ENCODE assay signal across 17 mouse cellular contexts in genomic region chr5:30954065-30954464, GRCm38 (mm10). TPM values are rescaled to one million over a fixed set of nuclear protein-coding genes. Genes with fewer than 3 reads are reported as not detected.
A peak's percentile ranks its signal among the peaks of the same experiment; 100 is the strongest.
DNase-seq lines count a peak whose midpoint lies in the region; ATAC-seq and TF ChIP-seq lines count a peak whose summit lies in the region.
"Had no signal": no experiment of that assay in that cellular context is flagged by ENCODE, and none has a peak within 500 bp of the region (broad histone marks: within the 10 kb centered on the region; RNA-seq: fewer than 3 reads in every experiment).

No protein-coding gene starts in this region.

- H3K27me3 ChIP-seq in hindbrain, postnatal 0 days (ENCODE audit: insufficient read depth, low read length), result no peaks in the 10 kb centered on the region
- no peaks in the 10 kb centered on the region for H3K27me3 ChIP-seq in hindbrain, embryonic 10.5 days (ENCODE audit: insufficient read depth, poor library complexity, severe bottlenecking)
- H3K27me3 ChIP-seq in myocyte (ENCODE audit: control insufficient read depth, insufficient read depth, insufficient read length), result no peaks in the 10 kb centered on the region
- H3K27me3 ChIP-seq: heart, embryonic 12.5 days; hindbrain, embryonic 12.5 days had no signal

- TF ChIP-seq POLR2A in myocyte (IDR thresholded peaks at IDR 0.05; ENCODE audit: insufficient read length, low read depth), result no peak

- peaks cover 53% of the 10 kb centered on the region for H3K36me3 ChIP-seq in hindbrain, postnatal 0 days (ENCODE audit: insufficient read depth, low read length)
- H3K36me3 ChIP-seq in hindbrain, embryonic 10.5 days, result peaks cover 64% of the 10 kb centered on the region
- peaks cover 36% of the 10 kb centered on the region for H3K36me3 ChIP-seq in myocyte (ENCODE audit: control insufficient read depth, insufficient read depth)

- peaks cover 5% of the 10 kb centered on the region; the same call in 1 of the 2 replicates for H3K4me1 ChIP-seq in hindbrain, postnatal 0 days (ENCODE audit: insufficient read depth, low read length)
- H3K4me1 ChIP-seq in hindbrain, embryonic 10.5 days (replicated peaks), result peaks cover 38% of the 10 kb centered on the region

- H3K9ac ChIP-seq in hindbrain, postnatal 0 days (replicated peaks; ENCODE audit: low read length), result no peak overlapping the region
- H3K9ac ChIP-seq: heart, embryonic 12.5 days; hindbrain, embryonic 12.5 days had no signal

- no peak overlapping the region for H3K27ac ChIP-seq in hindbrain, postnatal 0 days
- no peak overlapping the region for H3K27ac ChIP-seq in hindbrain, embryonic 10.5 days
- H3K27ac ChIP-seq: embryonic facial prominence, embryonic 10.5 days; hindbrain, embryonic 12.5 days had no signal

- no peak for TF ChIP-seq CTCF in hindbrain, postnatal 0 days (IDR thresholded peaks at IDR 0.05; ENCODE audit: low read depth)

- H3ac ChIP-seq in myocyte (ENCODE audit: control insufficient read depth, insufficient read length), result no peak overlapping the region

- intact Hi-C loops in gastrocnemius, postnatal 14 days (cut with DNase I; ENCODE audit: low total_unique reads), result no loop called here

- no peak overlapping the region for H3K4me3 ChIP-seq in hindbrain, postnatal 0 days (ENCODE audit: low read length)
- no peak overlapping the region for H3K4me3 ChIP-seq in hindbrain, embryonic 10.5 days
- H3K4me3 ChIP-seq in myocyte, result no peak overlapping the region
- H3K4me3 ChIP-seq: heart, embryonic 12.5 days; hindbrain, embryonic 12.5 days had no signal

- H3K9me3 ChIP-seq in hindbrain, postnatal 0 days (ENCODE audit: low read length), result no peaks in the 10 kb centered on the region
- no peaks in the 10 kb centered on the region for H3K9me3 ChIP-seq in hindbrain, embryonic 10.5 days
- H3K9me3 ChIP-seq: embryonic facial prominence, embryonic 10.5 days; heart, embryonic 12.5 days; hindbrain, embryonic 12.5 days had no signal

- DNase-seq in cerebellum, adult 11 months, result peak; percentile 62
- no peak for DNase-seq in cerebellum, adult 8-10 months
- peak; percentile 44 for DNase-seq in hindbrain, postnatal 0 days (ENCODE audit: low spot score)
- no peak for DNase-seq in hindbrain, embryonic 10.5 days (ENCODE audit: low spot score)
- DNase-seq in cerebellum, postnatal 10 days, result peak; percentile 81 to 82
- DNase-seq in left cerebral cortex, adult 8-10 months (ENCODE audit: low spot score in 2 of 2), result no peak
- DNase-seq in gastrocnemius, postnatal 14 days, result no peak
- DNase-seq: adrenal gland, postnatal 10 days; B cell, adult 2 months; kidney, adult 18-20 months had no signal

- no peak overlapping the region for H3K4me2 ChIP-seq in hindbrain, postnatal 0 days (ENCODE audit: low read depth, low read length)
- H3K4me2 ChIP-seq in myocyte (ENCODE audit: low read depth), result no peak overlapping the region
- H3K4me2 ChIP-seq: heart, embryonic 12.5 days; hindbrain, embryonic 12.5 days had no signal

- no peak for ATAC-seq in hindbrain, postnatal 0 days
- ATAC-seq: forebrain, embryonic 14.5 days; hindbrain, embryonic 16.5 days had no signal

- H3K79me2 ChIP-seq in myocyte (ENCODE audit: control insufficient read depth, insufficient read depth), result peaks cover 36% of the 10 kb centered on the region

- 81% methylated on average over 6 of the region's 6 CpGs for WGBS in hindbrain, postnatal 0 days
- WGBS in hindbrain, embryonic 10.5 days, result 95% methylated on average over 6 of the region's 6 CpGs

TF ChIP-seq in myocyte, 11 proteins besides CTCF, POLR2A, EP300 and RAD21:
- no peak for TF ChIP-seq SRF (IDR thresholded peaks at IDR 0.05; ENCODE audit: control insufficient read depth, insufficient read length, low read depth)
- TF ChIP-seq POLR2AphosphoS2 (IDR thresholded peaks at IDR 0.05; ENCODE audit: insufficient read length, low read depth), result peak; percentile 40

RNA-seq across cellular contexts. Expression of gene Preb, which starts 6.1 kb away (rescaled TPM):
- 43.7 and 49.6 TPM in 2 replicates for total RNA-seq in hindbrain, postnatal 0 days (2014; rRNA removed)
- polyA plus RNA-seq in hindbrain, postnatal 0 days (2015; fragmentation: Nextera tagmentation; extraction: Ambion mirVana), result 104 and 106 TPM in 2 replicates
- 147 and 152 TPM in 2 replicates for polyA plus RNA-seq in hindbrain, embryonic 10.5 days (2016; fragmentation: Nextera tagmentation; extraction: Ambion mirVana)
- polyA plus RNA-seq in myocyte (2012; fragmentation: generic; extraction: Trizol), result 158 TPM
- 100 to 1,000 TPM; 114 to 135 (median 128) TPM for total RNA-seq in left cerebral cortex, adult 8-10 months (2022)
- 10 to 100 TPM; 77.5 to 90.5 TPM for total RNA-seq in gastrocnemius, postnatal 14 days (2021)

RNA-seq across cellular contexts. Expression of gene Cgref1, which starts 8.7 kb away (rescaled TPM):
- total RNA-seq in hindbrain, postnatal 0 days (2014; rRNA removed), result 114 and 153 TPM in 2 replicates
- polyA plus RNA-seq in hindbrain, postnatal 0 days (2015; fragmentation: Nextera tagmentation; extraction: Ambion mirVana), result 77.4 and 88.0 TPM in 2 replicates
- polyA plus RNA-seq in hindbrain, embryonic 10.5 days (2016; fragmentation: Nextera tagmentation; extraction: Ambion mirVana), result 3.7 and 6.7 TPM in 2 replicates
- 26.2 TPM for polyA plus RNA-seq in myocyte (2012; fragmentation: generic; extraction: Trizol)
- total RNA-seq in left cerebral cortex, adult 8-10 months (2022), result 10 to 100 TPM; 23.9 to 28.0 (median 27.1) TPM
- total RNA-seq in gastrocnemius, postnatal 14 days (2021), result 1 to 10 TPM; 4.5 to 7.7 TPM
- total RNA-seq: MEL had no signal

RNA-seq across cellular contexts. Expression of gene Tcf23, which starts 14.4 kb away (rescaled TPM):
- total RNA-seq in hindbrain, postnatal 0 days (2014; rRNA removed), result 0.04 TPM in 1 of 2 replicates, not detected in the other
- 0.06 TPM in 1 of 2 replicates, not detected in the other for polyA plus RNA-seq in hindbrain, postnatal 0 days (2015; fragmentation: Nextera tagmentation; extraction: Ambion mirVana)
- polyA plus RNA-seq in hindbrain, embryonic 10.5 days (2016; fragmentation: Nextera tagmentation; extraction: Ambion mirVana), result not detected in 2 replicates
- polyA plus RNA-seq in myocyte (2012; fragmentation: generic; extraction: Trizol), result 0.62 TPM
- total RNA-seq in left cerebral cortex, adult 8-10 months (2022), result under 1 TPM; 0.12 to 0.27 (median 0.16) TPM
- total RNA-seq in gastrocnemius, postnatal 14 days (2021), result under 1 TPM; 0.35 to 0.66 TPM
- polyA plus RNA-seq: embryonic facial prominence, embryonic 10.5 days; forebrain, embryonic 14.5 days; hindbrain, embryonic 12.5 days; hindbrain, embryonic 16.5 days had no signal

RNA-seq across cellular contexts. Expression of gene Khk, which starts 32.8 kb away (rescaled TPM):
- total RNA-seq in hindbrain, postnatal 0 days (2014; rRNA removed), result 3.0 and 14.6 TPM in 2 replicates
- polyA plus RNA-seq in hindbrain, postnatal 0 days (2015; fragmentation: Nextera tagmentation; extraction: Ambion mirVana), result 16.5 and 17.4 TPM in 2 replicates
- polyA plus RNA-seq in hindbrain, embryonic 10.5 days (2016; fragmentation: Nextera tagmentation; extraction: Ambion mirVana), result 7.2 and 8.0 TPM in 2 replicates
- polyA plus RNA-seq in myocyte (2012; fragmentation: generic; extraction: Trizol), result 16.6 TPM
- total RNA-seq in left cerebral cortex, adult 8-10 months (2022), result 10 to 100 TPM; 16.2 to 21.5 (median 18.9) TPM
- 10 to 100 TPM; 31.4 to 32.7 TPM for total RNA-seq in gastrocnemius, postnatal 14 days (2021)

RNA-seq across cellular contexts. Expression of gene Emilin1, which starts 40.9 kb away (rescaled TPM):
- 8.1 and 9.3 TPM in 2 replicates for total RNA-seq in hindbrain, postnatal 0 days (2014; rRNA removed)
- polyA plus RNA-seq in hindbrain, postnatal 0 days (2015; fragmentation: Nextera tagmentation; extraction: Ambion mirVana), result 10.3 and 10.5 TPM in 2 replicates
- polyA plus RNA-seq in hindbrain, embryonic 10.5 days (2016; fragmentation: Nextera tagmentation; extraction: Ambion mirVana), result 85.1 and 87.4 TPM in 2 replicates
- polyA plus RNA-seq in myocyte (2012; fragmentation: generic; extraction: Trizol), result 25.8 TPM
- total RNA-seq in left cerebral cortex, adult 8-10 months (2022), result 1 to 10 TPM; 2.3 to 4.2 (median 2.8) TPM
- total RNA-seq in gastrocnemius, postnatal 14 days (2021), result 10 to 100 TPM; 25.7 to 31.3 TPM

Comparison
In these comparisons a context has a peak if more than half of its experiments do, and no peak if none do; other contexts are left out.
1. DNase-seq: peak in cerebellum, adult 11 months (single experiment), hindbrain, postnatal 0 days (single experiment) and cerebellum, postnatal 10 days (2 of 2); none in cerebellum, adult 8-10 months (single experiment), hindbrain, embryonic 10.5 days (single experiment), left cerebral cortex, adult 8-10 months (0 of 2) and gastrocnemius, postnatal 14 days (single experiment).